Mouse (Mus musculus) heart, postnatal 36 days (tissue): ENCODE measurements around the gene Slc6a13. TPM values are rescaled to one million over a fixed set of nuclear protein-coding genes. Genes with fewer than 3 reads are reported as not detected.

ENCODE experiments used
- DNase-seq, 2 experiments: peaks; one replicate each; pipeline ENCODE4 v3.0.0; 2021 to 2022
- intact Hi-C: fragments of 180-260 bp; cut with DNase I; formaldehyde crosslinking; loops from one replicate; pipeline ENCODE4 v1.15.1; 2025
- microRNA-seq, 2 experiments: library from miRNA; unstranded; fragments of <30 nt; microRNA quantifications; one replicate each; pipeline ENCODE4 v1.2.0; 2021; ENCODE audit warnings: borderline number of aligned reads in 2 of 2
- total RNA-seq, 2 experiments: library from RNA; stranded (reverse); gene quantifications; 2 replicates each; pipeline ENCODE4 v1.2.3; 2021

Slc6a13 gene
- total RNA-seq, 2 experiments from 2014 or later: 0.41 TPM; not detected in 1

DNA sequence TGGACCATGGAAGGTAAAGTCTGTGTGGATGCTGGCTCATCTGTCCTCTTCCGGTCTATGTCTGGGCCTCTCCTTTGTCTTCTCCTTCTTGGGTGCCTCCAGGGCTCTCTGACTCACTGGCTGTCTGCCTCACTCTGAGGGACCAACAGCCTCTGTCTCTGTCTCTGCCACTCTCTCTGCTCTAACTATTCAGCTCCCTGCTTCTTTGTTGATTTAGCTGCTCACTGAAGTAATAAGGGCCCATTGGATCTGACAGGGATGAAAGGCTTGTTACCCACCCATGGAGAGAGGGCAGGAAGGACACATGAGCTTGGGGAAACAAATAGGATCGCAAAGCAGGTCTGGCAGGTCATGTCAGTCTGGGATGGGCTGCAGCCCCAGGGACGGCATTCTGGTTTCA is 67.1 kb downstream of the Slc6a13 start:
- intact Hi-C loops: loop anchor here (2.0 to 5.0 kb wide), 2 partner anchors 28 to 180 kb away; no protein-coding TSS in a partner anchor
- no peak for DNase-seq

GRCm38 (mm10) chr6:121371197-121371980 is 71.4 kb downstream of the Slc6a13 start:
- DNase-seq: no peak
- intact Hi-C loops: no loop called here

DNA sequence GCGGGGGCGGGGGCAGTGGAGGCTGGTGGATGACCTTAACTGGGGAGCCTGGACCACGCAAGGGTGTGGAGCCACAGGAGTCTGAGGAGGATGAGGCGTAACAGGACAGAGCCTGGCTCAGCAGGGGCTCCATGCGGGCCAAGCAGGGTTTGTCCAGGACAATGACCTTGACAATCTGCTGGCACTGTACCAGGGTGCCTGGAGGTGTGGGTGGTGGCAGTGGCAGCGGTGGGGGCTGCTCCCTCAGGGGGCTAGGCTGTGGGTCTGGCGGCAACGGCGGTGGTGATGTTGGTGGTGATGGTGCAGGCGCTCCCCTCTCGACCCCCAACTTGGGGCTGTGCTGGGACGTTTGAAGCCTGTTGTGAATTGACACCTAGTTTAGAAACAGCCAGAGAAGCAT is 76.1 kb downstream of the Slc6a13 start:
- intact Hi-C loops: no loop called here
- no peak for DNase-seq

DNA sequence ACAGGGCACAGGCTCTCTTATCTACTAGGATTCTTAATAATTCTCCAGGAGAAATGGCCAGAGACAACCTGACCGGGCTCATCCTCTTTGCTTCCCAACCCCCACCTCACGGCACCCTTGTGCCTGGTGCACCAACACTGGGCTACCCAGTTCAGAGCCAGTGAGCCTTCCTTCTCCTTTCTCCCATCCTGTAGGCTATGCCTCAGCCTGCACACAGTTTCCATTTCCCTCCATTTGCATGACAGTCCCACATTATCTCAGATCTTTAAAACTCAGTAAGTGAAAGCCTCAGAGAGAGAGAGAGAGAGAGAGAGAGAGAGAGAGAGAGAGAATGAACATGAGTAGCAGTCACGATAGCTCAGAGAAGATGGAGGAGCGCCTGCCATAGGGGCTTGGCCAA is 78.2 kb downstream of the Slc6a13 start:
- DNase-seq: no peak
- intact Hi-C loops: no loop called here

DNA sequence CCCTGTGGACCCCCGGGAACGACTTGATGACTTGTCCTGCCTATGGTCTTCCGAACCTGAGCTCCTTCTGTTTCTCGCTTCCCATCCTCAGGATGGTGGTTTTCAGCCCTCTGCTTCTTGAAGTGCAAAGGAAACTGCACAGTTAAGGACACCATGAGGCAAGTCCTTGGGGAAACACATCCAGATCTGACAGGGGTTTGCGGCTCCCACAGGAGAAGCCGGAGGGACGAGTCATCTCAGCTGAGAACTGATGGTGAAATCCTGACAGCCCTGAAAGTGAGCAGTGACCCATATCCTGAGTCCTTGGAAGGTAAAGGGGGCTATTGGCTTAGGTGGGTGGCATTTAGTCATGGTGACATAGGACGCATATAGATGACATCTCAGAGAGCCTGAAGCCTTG is 80.5 kb downstream of the Slc6a13 start:
- intact Hi-C loops: no loop called here
- DNase-seq: no peak

DNA sequence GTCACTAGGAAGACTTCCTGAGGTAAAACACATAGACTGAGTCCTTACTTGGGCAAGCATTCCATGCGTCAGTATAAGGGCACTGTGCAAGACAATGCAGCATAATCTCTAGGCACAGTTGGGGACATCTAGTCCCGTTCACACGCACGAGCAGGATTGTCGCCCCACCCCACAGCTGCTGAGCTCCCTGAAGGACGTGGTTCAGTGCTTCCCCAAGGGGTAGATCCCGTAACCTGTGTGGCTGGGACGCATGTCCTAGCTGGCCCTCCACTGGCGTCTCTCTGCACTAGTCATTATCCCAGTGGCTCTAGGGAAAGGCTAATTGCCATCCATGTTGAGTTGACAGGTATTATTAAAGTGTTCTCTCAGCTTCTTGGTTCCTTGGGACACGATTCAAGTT is 82.0 kb downstream of the Slc6a13 start:
- intact Hi-C loops: no loop called here
- no peak for DNase-seq

- intact Hi-C loops: no loop called here
- DNase-seq: no peak
These were observed 85.4 kb downstream of the Slc6a13 start for GRCm38 (mm10) chr6:121385397-121385796.

Small RNAs within 50 kb of the gene (microRNA-seq; reads per million reads assigned to microRNA genes)
- gene Gm24855: 0 reads per million in 2 experiments

Other genes starting within 250 kb of the Slc6a13 start
- 100 to 1,000 TPM; 119 to 136 TPM for gene Mical3, start 169.2 kb upstream of the Slc6a13 start, total RNA-seq
- 1 to 10 TPM; 5.5 to 6.3 TPM for gene Pex26, start 116.6 kb upstream of the Slc6a13 start, total RNA-seq
- gene Tuba8, start 89.5 kb upstream of the Slc6a13 start, total RNA-seq: 100 to 1,000 TPM in 1 of 2 experiments, 10 to 100 TPM in 1; 94.4 to 144 TPM
- gene Usp18, start 54.3 kb upstream of the Slc6a13 start, total RNA-seq: 1 to 10 TPM; 1.6 to 2.7 TPM
- not detected for gene Slc6a12, start 42.8 kb downstream of the Slc6a13 start, total RNA-seq
- under 1 TPM; 0.51 to 0.69 TPM for gene Iqsec3, start 173.5 kb downstream of the Slc6a13 start, total RNA-seq